Mouse (Mus musculus) testis, adult 2 months (tissue): ENCODE results near the gene Rbms3.

ENCODE experiments used
- CTCF ChIP-seq: fragments of 200-500 bp; IDR thresholded peaks from 2 replicates; pipeline ENCODE4 v1.5.1; 2012; ENCODE audit warnings: low read depth, mild to moderate bottlenecking, inconsistent platforms, low read length, moderate library complexity; ENCODE audit not compliant: control insufficient read depth, insufficient read depth, insufficient replicate concordance
- POLR2A ChIP-seq: fragments of 200-500 bp; IDR thresholded peaks from 2 replicates; pipeline ENCODE4 v1.6.1; 2012; ENCODE audit warnings: low read depth, mild to moderate bottlenecking, inconsistent platforms, low read length, moderate library complexity; ENCODE audit not compliant: control insufficient read depth

- TF ChIP-seq CTCF = no peak
- TF ChIP-seq POLR2A = no peak
Observed at GRCm38 (mm10) chr9:117115609-117116008, 514.1 kb downstream of the Rbms3 start.
